Mouse (Mus musculus) bone marrow macrophage, adult 2 months (primary cell): ENCODE measurements around the gene Btg3. TPM values are rescaled to one million over a fixed set of nuclear protein-coding genes. Genes with fewer than 3 reads are reported as not detected.

Experiments
- H3K27ac ChIP-seq: 2 replicates; pipeline ENCODE4 v1.5.1; 2012; ENCODE audit warnings: low read depth, low read length; ENCODE audit not compliant: insufficient read depth
- H3K4me1 ChIP-seq: 2 replicates; pipeline ENCODE4 v1.6.1; 2012; ENCODE audit warnings: low read length; ENCODE audit not compliant: control insufficient read depth, insufficient read depth
- H3K4me3 ChIP-seq: 2 replicates; pipeline ENCODE4 v1.5.1; 2012; ENCODE audit warnings: mild to moderate bottlenecking, low read length, moderate library complexity; ENCODE audit not compliant: insufficient read depth
- CTCF ChIP-seq: IDR thresholded peaks from 2 replicates; pipeline ENCODE4 v1.5.1; 2012; ENCODE audit warnings: low read depth, mild to moderate bottlenecking, low read length, moderate library complexity
- POLR2A ChIP-seq: IDR thresholded peaks from 2 replicates; pipeline ENCODE4 v1.6.1; 2012; ENCODE audit warnings: mild to moderate bottlenecking, low read depth, low read length, borderline replicate concordance
- polyA plus RNA-seq: library from polyadenylated mRNA; stranded (reverse); fragments of >200 nt; gene quantifications from 2 replicates; pipeline ENCODE4 v1.2.4, GENCODE M21; 2012; ENCODE audit not compliant: missing spikeins, insufficient read depth, insufficient read length

Btg3 gene
- polyA plus RNA-seq, 1 experiment, result 4.5 TPM

- H3K27ac ChIP-seq, result no peak overlapping the region
- H3K4me1 ChIP-seq, result no peaks in the 10 kb centered on the region
- TF ChIP-seq POLR2A (no peak), CTCF (no peak)
- no peak overlapping the region for H3K4me3 ChIP-seq
Measured at GRCm38 (mm10) chr16:78321559-78321958, 55.4 kb downstream of the Btg3 start.

- TF ChIP-seq CTCF (no peak), POLR2A (no peak)
- Histone ChIP-seq H3K4me1 (no peaks in the 10 kb centered on the region), H3K27ac (no peak overlapping the region)
Measured at GRCm38 (mm10) chr16:78319711-78320110, 57.3 kb downstream of the Btg3 start.

GRCm38 (mm10) chr16:78317960-78318359 is 59.0 kb downstream of the Btg3 start:
- TF ChIP-seq CTCF, result no peak
- TF ChIP-seq POLR2A, result no peak
- Histone ChIP-seq H3K4me3 (no peak overlapping the region), H3K27ac (no peak overlapping the region), H3K4me1 (no peaks in the 10 kb centered on the region)

More at GRCm38 (mm10) chr16:78319711-78320110, 57.3 kb downstream of the Btg3 start:
- no peak overlapping the region for H3K4me3 ChIP-seq

- no peaks in the 10 kb centered on the region for H3K4me1 ChIP-seq
- peak; percentile 38 for TF ChIP-seq CTCF
- no peak for TF ChIP-seq POLR2A
Measured at GRCm38 (mm10) chr16:78316849-78317248, 60.1 kb downstream of the Btg3 start.

GRCm38 (mm10) chr16:78314026-78314425 is 63.0 kb downstream of the Btg3 start:
- Histone ChIP-seq H3K4me1 (no peaks in the 10 kb centered on the region), H3K27ac (no peak overlapping the region), H3K4me3 (no peak overlapping the region)
- TF ChIP-seq CTCF (no peak), POLR2A (no peak)

More at GRCm38 (mm10) chr16:78316849-78317248, 60.1 kb downstream of the Btg3 start:
- Histone ChIP-seq H3K27ac (no peak overlapping the region), H3K4me3 (no peak overlapping the region)

GRCm38 (mm10) chr16:78313135-78313887 is 63.7 kb downstream of the Btg3 start:
- Histone ChIP-seq H3K27ac (no peak overlapping the region), H3K4me3 (no peak overlapping the region), H3K4me1 (no peaks in the 10 kb centered on the region)
- TF ChIP-seq POLR2A (no peak), CTCF (no peak)

- no peaks in the 10 kb centered on the region for H3K4me1 ChIP-seq
- no peak overlapping the region for H3K4me3 ChIP-seq
- TF ChIP-seq POLR2A (no peak), CTCF (no peak)
- H3K27ac ChIP-seq, result no peak overlapping the region
Measured at GRCm38 (mm10) chr16:78309258-78309657, 67.7 kb downstream of the Btg3 start.

- H3K27ac ChIP-seq, result no peak overlapping the region
- no peak overlapping the region for H3K4me3 ChIP-seq
- no peaks in the 10 kb centered on the region for H3K4me1 ChIP-seq
- no peak for TF ChIP-seq CTCF
- TF ChIP-seq POLR2A, result no peak
Measured at GRCm38 (mm10) chr16:78307476-78308192, 69.4 kb downstream of the Btg3 start.

- Histone ChIP-seq H3K4me1 (no peaks in the 10 kb centered on the region), H3K27ac (no peak overlapping the region), H3K4me3 (no peak overlapping the region)
- TF ChIP-seq POLR2A, result no peak
- TF ChIP-seq CTCF, result no peak
Measured at GRCm38 (mm10) chr16:78306606-78307005, 70.4 kb downstream of the Btg3 start.

GRCm38 (mm10) chr16:78305606-78306100 is 71.3 kb downstream of the Btg3 start:
- Histone ChIP-seq H3K27ac (no peak overlapping the region), H3K4me3 (no peak overlapping the region), H3K4me1 (no peaks in the 10 kb centered on the region)
- no peak for TF ChIP-seq POLR2A
- no peak for TF ChIP-seq CTCF
